Mouse (Mus musculus) lung, adult 2 months (tissue): ENCODE data around the gene Gtf2ird1.

Source experiments
- CTCF ChIP-seq: fragments of 200-500 bp; IDR thresholded peaks from 2 replicates; pipeline ENCODE4 v1.5.1; 2011; ENCODE audit warnings: mild to moderate bottlenecking, low read length, control low read depth; ENCODE audit not compliant: insufficient read depth
- POLR2A ChIP-seq: fragments of 200-500 bp; IDR thresholded peaks from 2 replicates; pipeline ENCODE4 v1.6.1; 2011; ENCODE audit warnings: low read depth, mild to moderate bottlenecking, control low read depth, low read length, borderline replicate concordance; ENCODE audit errors: extremely low read depth

DNA sequence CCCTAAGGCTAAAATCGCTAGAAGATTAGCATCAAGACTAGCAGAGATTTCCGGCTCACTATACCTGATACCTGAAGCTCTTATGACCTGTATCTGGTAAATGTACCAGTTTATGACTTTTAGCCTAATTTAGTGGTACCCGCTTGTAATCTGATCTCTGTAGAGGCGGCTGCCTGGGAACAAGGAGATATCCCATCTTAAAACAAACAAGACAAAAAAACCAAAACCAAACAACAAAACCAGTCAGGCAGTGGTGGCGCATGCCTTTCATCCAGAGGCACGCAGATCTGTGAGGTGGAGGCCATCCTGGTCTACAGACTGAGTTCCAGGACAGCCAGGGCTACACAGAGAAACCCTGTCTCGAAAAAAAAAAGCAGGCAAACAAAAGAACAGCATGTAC is 134.8 kb downstream of the Gtf2ird1 start:
- TF ChIP-seq CTCF = no peak
- TF ChIP-seq POLR2A = no peak
